Mouse (Mus musculus): ENCODE data around the gene Hoxa7. TPM values are rescaled to one million over a fixed set of nuclear protein-coding genes. Genes with fewer than 3 reads are reported as not detected.

Hoxa7 gene
- polyA plus RNA-seq, 1 experiment, result not detected

- peaks cover 3% of the 10 kb centered on the region; the same call in 1 of the 2 replicates for H3K4me1 ChIP-seq (ENCODE audit: control insufficient read depth, insufficient read depth, low read length)
- 8% methylated on average over 4 of the region's 4 CpGs for WGBS
These were observed 48.0 kb downstream of the Hoxa7 start for GRCm38 (mm10) chr6:52173648-52174047.

GRCm38 (mm10) chr6:52172501-52172900 is 49.2 kb downstream of the Hoxa7 start:
- H3K4me1 ChIP-seq (ENCODE audit: control insufficient read depth, insufficient read depth, low read length), result peaks cover 3% of the 10 kb centered on the region; the same call in 1 of the 2 replicates
- H3K4me3 ChIP-seq (ENCODE audit: insufficient read depth, low read depth, low read length), result no peak overlapping the region
- H3K27ac ChIP-seq (ENCODE audit: insufficient read depth, low read depth, low read length), result no peak overlapping the region
- no peak for TF ChIP-seq POLR2A (IDR thresholded peaks at IDR 0.05; ENCODE audit: insufficient read depth, low read depth, low read length)
- TF ChIP-seq CTCF (IDR thresholded peaks at IDR 0.05; ENCODE audit: insufficient read depth, low read depth, low read length), result no peak
- whole genome bisulfite sequencing, result 1% methylated on average over 35 of the region's 35 CpGs

More at GRCm38 (mm10) chr6:52173648-52174047, 48.0 kb downstream of the Hoxa7 start:
- Histone ChIP-seq H3K4me3 (ENCODE audit: insufficient read depth, low read depth, low read length) (no peak overlapping the region), H3K27ac (ENCODE audit: insufficient read depth, low read depth, low read length) (no peak overlapping the region)
- TF ChIP-seq POLR2A (IDR thresholded peaks at IDR 0.05; ENCODE audit: insufficient read depth, low read depth, low read length) (no peak), CTCF (IDR thresholded peaks at IDR 0.05; ENCODE audit: insufficient read depth, low read depth, low read length) (no peak)

- WGBS, result 11% methylated on average over 7 of the region's 7 CpGs
- no peak overlapping the region for H3K27ac ChIP-seq (ENCODE audit: insufficient read depth, low read depth, low read length)
These were observed 49.7 kb downstream of the Hoxa7 start for GRCm38 (mm10) chr6:52171938-52172337.

GRCm38 (mm10) chr6:52171331-52171730 is 50.3 kb downstream of the Hoxa7 start:
- Histone ChIP-seq H3K4me1 (ENCODE audit: control insufficient read depth, insufficient read depth, low read length) (peaks cover 3% of the 10 kb centered on the region; the same call in 1 of the 2 replicates), H3K27ac (ENCODE audit: insufficient read depth, low read depth, low read length) (no peak overlapping the region), H3K4me3 (ENCODE audit: insufficient read depth, low read depth, low read length) (no peak overlapping the region)
- no peak for TF ChIP-seq POLR2A (IDR thresholded peaks at IDR 0.05; ENCODE audit: insufficient read depth, low read depth, low read length)
- no peak for TF ChIP-seq CTCF (IDR thresholded peaks at IDR 0.05; ENCODE audit: insufficient read depth, low read depth, low read length)
- 7% methylated on average over 4 of the region's 4 CpGs for WGBS

More at GRCm38 (mm10) chr6:52171938-52172337, 49.7 kb downstream of the Hoxa7 start:
- TF ChIP-seq POLR2A (IDR thresholded peaks at IDR 0.05; ENCODE audit: insufficient read depth, low read depth, low read length) (no peak), CTCF (IDR thresholded peaks at IDR 0.05; ENCODE audit: insufficient read depth, low read depth, low read length) (no peak)
- Histone ChIP-seq H3K4me1 (ENCODE audit: control insufficient read depth, insufficient read depth, low read length) (peaks cover 3% of the 10 kb centered on the region; the same call in 1 of the 2 replicates), H3K4me3 (ENCODE audit: insufficient read depth, low read depth, low read length) (no peak overlapping the region)

- WGBS, result 12% methylated on average over 5 of the region's 5 CpGs
- Histone ChIP-seq H3K4me1 (ENCODE audit: control insufficient read depth, insufficient read depth, low read length) (peaks cover 3% of the 10 kb centered on the region; the same call in 1 of the 2 replicates), H3K27ac (ENCODE audit: insufficient read depth, low read depth, low read length) (no peak overlapping the region), H3K4me3 (ENCODE audit: insufficient read depth, low read depth, low read length) (no peak overlapping the region)
- TF ChIP-seq CTCF (IDR thresholded peaks at IDR 0.05; ENCODE audit: insufficient read depth, low read depth, low read length), result no peak
- TF ChIP-seq POLR2A (IDR thresholded peaks at IDR 0.05; ENCODE audit: insufficient read depth, low read depth, low read length), result no peak
These were observed 50.8 kb downstream of the Hoxa7 start for GRCm38 (mm10) chr6:52170898-52171223.

GRCm38 (mm10) chr6:52170166-52170897 is 51.3 kb downstream of the Hoxa7 start:
- Histone ChIP-seq H3K4me3 (ENCODE audit: insufficient read depth, low read depth, low read length) (no peak overlapping the region), H3K4me1 (ENCODE audit: control insufficient read depth, insufficient read depth, low read length) (peaks cover 3% of the 10 kb centered on the region; the same call in 1 of the 2 replicates), H3K27ac (ENCODE audit: insufficient read depth, low read depth, low read length) (no peak overlapping the region)
- TF ChIP-seq CTCF (IDR thresholded peaks at IDR 0.05; ENCODE audit: insufficient read depth, low read depth, low read length) (no peak), POLR2A (IDR thresholded peaks at IDR 0.05; ENCODE audit: insufficient read depth, low read depth, low read length) (no peak)
- WGBS, result 3% methylated on average over 40 of the region's 40 CpGs

GRCm38 (mm10) chr6:52169499-52170165 is 52.0 kb downstream of the Hoxa7 start:
- no peak for TF ChIP-seq POLR2A (IDR thresholded peaks at IDR 0.05; ENCODE audit: insufficient read depth, low read depth, low read length)
- TF ChIP-seq CTCF (IDR thresholded peaks at IDR 0.05; ENCODE audit: insufficient read depth, low read depth, low read length), result no peak
- H3K27ac ChIP-seq (ENCODE audit: insufficient read depth, low read depth, low read length), result no peak overlapping the region
- WGBS, result 7% methylated on average over 16 of the region's 16 CpGs
- no peak overlapping the region for H3K4me3 ChIP-seq (ENCODE audit: insufficient read depth, low read depth, low read length)
- H3K4me1 ChIP-seq (ENCODE audit: control insufficient read depth, insufficient read depth, low read length), result peaks cover 3% of the 10 kb centered on the region; the same call in 1 of the 2 replicates

- peaks cover 3% of the 10 kb centered on the region; the same call in 1 of the 2 replicates for H3K4me1 ChIP-seq (ENCODE audit: control insufficient read depth, insufficient read depth, low read length)
- no peak overlapping the region for H3K4me3 ChIP-seq (ENCODE audit: insufficient read depth, low read depth, low read length)
- 3% methylated on average over 42 of the region's 42 CpGs for WGBS
- H3K27ac ChIP-seq (ENCODE audit: insufficient read depth, low read depth, low read length), result no peak overlapping the region
- TF ChIP-seq CTCF (IDR thresholded peaks at IDR 0.05; ENCODE audit: insufficient read depth, low read depth, low read length) (no peak), POLR2A (IDR thresholded peaks at IDR 0.05; ENCODE audit: insufficient read depth, low read depth, low read length) (no peak)
These were observed 53.2 kb downstream of the Hoxa7 start for GRCm38 (mm10) chr6:52168191-52169055.
